Mouse (Mus musculus) kidney, postnatal 4 days (tissue): ENCODE measurements at regions not wholly inside any gene's neighbourhood (a gene's known extent, or its start where the extent isn't known, plus 50 kb on each side); places are given as distances from the start of the nearest gene placed in this dataset.

Source experiments
- DNase-seq, 2 experiments: peaks; one replicate each; pipeline ENCODE4 v3.0.0; 2021; ENCODE audit warnings: mixed read lengths in 2 of 2

DNA sequence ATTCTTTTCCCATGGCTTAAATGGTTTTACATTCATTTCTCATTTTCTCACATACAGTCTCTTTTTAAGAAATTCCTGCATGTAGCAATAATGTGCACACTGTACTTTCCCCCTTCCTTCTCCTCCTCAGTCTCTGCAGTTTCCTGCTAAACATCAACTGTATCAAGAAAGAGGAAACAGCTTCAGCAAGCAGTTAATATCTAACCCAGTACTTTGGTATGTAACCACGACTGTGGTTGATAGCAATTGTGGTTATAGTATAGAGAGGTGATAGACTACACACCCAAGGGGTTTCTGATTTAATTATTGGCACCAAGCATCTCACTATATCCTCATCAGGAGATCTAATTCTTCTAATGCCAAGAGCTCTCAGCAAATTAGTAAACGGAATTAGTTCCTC is 52.8 kb upstream of the Eci2 start:
- DNase-seq, result no peak

- DNase-seq, result no peak
Observed at GRCm38 (mm10) chr13:35085386-35085785, 58.5 kb upstream of the Eci2 start.

- DNase-seq, result peak; percentile 6 to 13
Observed at GRCm38 (mm10) chr13:35087246-35088040, 60.5 kb upstream of the Eci2 start.

DNA sequence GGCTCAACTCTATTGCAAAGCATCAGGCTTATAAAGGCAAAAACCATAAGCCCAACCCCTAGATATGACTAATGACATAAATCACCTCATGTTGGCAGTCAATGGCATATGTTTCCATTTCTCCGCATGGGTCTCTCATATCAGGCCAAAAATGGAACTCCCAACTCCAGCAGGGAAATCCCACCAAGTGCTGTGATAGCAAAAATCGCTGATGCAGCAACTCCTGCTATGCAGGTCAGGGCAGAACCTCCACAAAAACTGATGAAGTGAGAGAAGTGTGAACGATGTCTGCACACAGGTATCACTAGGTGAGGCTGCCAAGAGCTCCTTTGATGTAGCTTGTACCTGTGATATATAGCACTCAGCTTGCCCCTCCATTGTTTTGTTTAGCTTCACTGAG is 64.3 kb upstream of the Eci2 start:
- DNase-seq, result no peak

DNA sequence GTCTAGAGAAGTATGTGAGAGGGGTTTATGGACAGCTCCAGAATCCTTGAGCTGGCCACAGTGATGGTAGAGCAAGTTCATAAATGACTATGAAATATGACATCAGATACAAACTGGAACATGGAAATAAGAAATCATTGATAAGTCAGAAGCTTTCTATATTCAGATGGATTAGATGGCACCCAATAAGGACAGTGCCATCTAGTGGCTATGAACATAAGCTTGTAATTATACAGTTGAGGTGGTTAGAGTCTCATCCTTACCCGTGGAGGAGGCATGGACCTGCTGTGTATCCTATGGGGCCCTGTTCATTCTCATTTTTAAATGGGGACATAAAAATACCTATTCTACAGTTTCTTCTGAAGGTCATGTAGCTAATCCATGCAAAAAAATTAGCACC is 92.9 kb upstream of the Eci2 start:
- no peak for DNase-seq

DNA sequence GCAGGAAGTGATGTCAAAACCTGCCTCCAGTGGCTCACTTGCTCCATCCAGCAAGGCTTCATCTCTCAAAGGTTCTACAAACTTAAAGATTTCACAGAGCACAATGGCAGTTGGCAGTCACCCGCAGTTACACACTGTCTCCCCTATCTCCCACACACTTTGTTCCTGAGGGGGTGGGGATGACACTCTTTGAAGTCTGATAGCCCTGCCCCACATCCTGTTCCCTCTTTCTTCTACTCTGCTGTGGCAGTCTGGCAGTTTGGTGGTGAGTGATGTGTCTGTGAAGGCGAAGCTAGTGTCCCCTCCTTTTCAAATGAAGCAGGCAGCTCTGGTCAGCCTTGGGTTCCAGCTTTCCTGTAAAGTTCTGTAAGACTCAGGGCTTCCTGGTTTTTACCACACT is 102.6 kb upstream of the Eci2 start:
- no peak for DNase-seq

GRCm38 (mm10) chr13:35131272-35132185 is 104.6 kb upstream of the Eci2 start:
- DNase-seq, result peak in 1 of 2 experiments; percentile 4

DNA sequence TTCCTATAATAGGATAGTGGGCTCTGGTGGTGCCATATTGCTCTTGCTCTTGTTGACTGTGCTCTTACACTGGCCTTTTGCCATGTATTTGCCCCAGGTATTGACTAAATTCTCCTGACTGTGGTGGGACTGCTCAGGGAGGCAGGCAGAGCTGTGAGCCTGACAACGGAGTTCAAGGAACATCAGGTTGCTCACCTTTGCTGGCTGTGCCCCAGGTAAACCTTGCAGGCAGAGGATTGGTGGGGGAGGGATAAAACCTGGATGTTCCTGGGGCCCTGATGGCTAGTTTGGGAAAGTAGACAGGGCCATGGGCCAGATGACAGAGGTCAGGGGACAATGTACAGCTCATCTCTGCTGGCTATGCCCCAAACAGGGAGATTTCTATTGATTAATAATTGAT is 124.7 kb upstream of the Eci2 start:
- DNase-seq, result no peak

DNA sequence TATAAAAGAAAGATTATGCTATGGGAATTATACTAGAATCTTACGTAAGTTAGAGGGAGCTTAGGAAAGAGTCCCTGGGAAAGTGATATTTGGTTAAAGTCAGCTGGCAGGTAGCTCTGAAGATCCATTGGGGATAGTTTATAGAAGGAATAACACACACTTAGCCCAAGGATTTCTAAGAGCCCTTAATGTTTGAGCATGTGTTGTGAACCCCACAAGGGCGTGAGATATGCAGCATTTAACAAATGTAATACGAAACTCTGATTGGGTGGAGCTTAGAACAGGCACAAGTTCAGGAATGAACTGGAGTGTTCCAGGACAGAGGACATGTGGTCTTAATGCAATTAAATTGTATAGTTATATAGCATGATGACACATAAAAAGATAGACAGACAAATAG is 132.6 kb upstream of the Eci2 start:
- no peak for DNase-seq

- no peak for DNase-seq
Observed at GRCm38 (mm10) chr13:35160767-35161166, 133.9 kb upstream of the Eci2 start.

DNA sequence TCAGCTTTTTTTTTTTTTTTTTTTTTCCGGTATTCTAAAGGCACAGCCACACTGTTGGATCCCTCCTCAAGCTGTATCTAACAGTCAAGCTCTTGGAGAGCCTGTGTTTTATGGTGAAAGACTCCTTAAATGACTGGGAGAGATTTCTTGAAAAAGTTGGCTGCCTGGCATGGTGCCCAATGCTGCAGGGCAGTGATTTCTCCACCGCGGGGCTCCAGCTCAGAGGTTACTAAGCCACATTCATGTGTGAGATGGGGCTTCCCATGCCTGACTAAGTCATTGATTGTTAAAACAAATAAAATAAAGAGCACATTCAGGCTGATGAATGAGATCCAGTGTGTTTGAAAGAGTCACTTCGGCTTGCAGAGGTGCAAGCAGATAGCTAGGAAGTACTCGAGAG is 139.2 kb upstream of the Eci2 start:
- peak; percentile 50 to 53 for DNase-seq

GRCm38 (mm10) chr13:35166831-35167541 is 140.1 kb upstream of the Eci2 start:
- no peak for DNase-seq

GRCm38 (mm10) chr13:35171562-35172254 is 144.8 kb upstream of the Eci2 start:
- DNase-seq, result no peak

- DNase-seq, result no peak
Observed at GRCm38 (mm10) chr13:35173522-35173921, 146.6 kb upstream of the Eci2 start.

DNA sequence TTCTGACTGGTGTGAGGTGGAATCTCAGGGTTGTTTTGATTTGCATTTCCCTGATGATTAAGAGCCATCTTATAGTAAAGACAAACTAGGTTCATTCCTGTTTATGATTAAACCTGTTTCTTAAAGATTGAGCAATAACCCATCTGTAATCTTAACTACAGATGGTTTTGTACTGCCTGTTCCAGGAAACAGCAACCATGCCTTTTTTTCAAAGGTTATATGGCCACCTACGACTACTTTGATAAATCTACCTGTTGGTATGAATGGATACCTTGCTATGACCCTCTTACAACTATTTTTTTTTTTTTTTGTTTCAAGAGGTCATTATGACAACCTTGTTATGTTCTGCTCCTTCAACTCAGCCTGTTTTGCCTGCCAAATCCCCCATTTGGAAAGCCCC is 148.7 kb upstream of the Eci2 start:
- DNase-seq, result no peak

GRCm38 (mm10) chr13:35177305-35177704 is 150.4 kb upstream of the Eci2 start:
- no peak for DNase-seq

DNA sequence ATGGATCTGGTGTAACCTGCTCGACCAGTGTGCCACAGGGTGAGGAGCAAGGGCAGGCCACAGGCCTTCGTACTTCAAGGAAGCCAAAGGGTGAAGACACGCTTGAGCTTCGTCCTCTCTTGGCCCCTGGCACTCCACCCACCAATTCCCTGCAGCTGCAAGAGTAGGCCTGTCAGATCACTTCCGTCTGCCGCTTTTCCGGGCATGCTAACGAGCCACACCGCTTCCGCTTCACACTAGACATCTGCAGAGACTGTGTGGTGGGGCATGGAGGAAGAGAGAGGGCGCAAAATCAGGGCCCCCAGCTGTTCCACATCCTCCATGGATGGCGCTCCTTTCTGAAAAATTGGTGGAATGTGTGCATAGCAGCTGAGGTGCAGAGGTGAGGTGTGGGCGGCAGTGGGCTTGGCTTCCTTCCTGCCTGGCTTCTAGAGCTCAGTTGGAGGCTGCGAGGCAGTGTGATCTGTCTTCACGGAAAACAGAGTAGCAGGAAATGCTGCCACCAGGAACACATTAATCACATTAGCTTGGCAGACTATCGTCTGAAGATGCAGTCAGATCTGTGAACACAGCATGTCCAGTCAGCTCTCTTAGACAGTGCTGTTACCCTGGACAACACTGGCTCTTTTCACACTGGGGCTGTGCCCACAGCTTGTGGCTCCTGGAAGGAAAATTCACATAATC is 162.3 kb upstream of the Eci2 start:
- peak; percentile 64 to 75 for DNase-seq

DNA sequence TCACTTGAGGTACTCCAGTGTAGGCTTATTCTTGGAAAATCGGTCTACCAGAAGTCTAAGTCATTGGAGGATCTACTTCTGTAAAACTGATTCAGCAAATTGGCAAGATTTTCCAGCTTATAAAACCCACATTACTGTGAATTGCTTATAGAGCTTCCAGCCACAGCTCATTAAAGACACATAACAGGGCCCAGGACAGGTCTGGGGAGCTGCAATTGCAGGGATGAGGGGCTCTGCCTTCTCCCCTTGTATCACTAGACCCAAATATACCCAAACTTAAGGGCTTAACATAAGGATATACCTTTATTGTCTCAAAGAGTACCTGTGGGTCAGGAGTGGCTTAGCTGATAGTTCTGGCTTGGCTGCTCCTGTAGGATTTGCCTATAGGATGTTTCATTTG is 175.2 kb upstream of the Eci2 start:
- DNase-seq, result no peak

GRCm38 (mm10) chr13:35208319-35208718 is 181.4 kb upstream of the Eci2 start:
- no peak for DNase-seq

DNA sequence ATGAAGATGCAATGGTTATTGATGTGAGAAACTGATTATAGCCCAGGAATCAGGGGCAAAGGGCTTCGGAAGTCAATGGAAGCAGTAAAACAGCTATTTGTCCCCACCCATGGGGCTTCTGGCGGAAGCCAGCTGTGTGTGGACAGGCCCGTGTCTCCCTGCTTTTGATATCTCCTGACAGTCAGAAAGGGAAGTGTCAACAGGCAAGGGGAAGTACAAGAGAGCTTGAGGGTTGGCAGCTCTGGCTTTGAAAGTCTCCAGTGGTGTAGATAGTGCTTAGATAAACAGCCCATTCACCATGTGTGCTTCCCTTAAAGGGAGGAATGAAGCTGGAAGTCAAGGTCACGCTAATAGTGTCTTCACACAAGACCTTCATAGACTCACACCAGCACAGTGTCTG is 182.7 kb upstream of the Eci2 start:
- DNase-seq, result no peak

GRCm38 (mm10) chr13:35211834-35212233 is 184.9 kb upstream of the Eci2 start:
- no peak for DNase-seq

DNA sequence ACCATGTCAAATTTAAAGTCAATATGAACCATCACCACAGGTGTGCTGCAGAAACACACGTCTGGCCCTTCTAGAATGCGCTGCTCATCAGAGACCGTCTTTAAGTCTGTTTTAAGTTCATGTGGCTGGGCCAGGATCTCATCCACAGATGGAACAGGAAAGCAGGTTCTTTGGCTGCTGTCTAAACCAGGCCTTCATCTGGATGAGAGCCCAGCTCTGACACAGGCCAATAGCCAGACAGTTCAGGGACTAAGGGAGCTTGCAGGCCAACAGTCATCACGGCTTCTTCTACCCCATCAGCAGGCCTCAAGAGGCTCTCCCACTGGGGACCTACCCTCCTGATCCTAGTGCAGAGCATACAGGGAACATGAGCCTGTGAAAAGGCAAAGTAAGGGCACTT is 185.4 kb upstream of the Eci2 start:
- no peak for DNase-seq
